Mouse (Mus musculus): ENCODE data around the gene Rad51b. TPM values are rescaled to one million over a fixed set of nuclear protein-coding genes. Genes with fewer than 3 reads are reported as not detected.

Rad51b gene
- polyA plus RNA-seq, 1 experiment from 2014 or later = 7.8 TPM

DNA sequence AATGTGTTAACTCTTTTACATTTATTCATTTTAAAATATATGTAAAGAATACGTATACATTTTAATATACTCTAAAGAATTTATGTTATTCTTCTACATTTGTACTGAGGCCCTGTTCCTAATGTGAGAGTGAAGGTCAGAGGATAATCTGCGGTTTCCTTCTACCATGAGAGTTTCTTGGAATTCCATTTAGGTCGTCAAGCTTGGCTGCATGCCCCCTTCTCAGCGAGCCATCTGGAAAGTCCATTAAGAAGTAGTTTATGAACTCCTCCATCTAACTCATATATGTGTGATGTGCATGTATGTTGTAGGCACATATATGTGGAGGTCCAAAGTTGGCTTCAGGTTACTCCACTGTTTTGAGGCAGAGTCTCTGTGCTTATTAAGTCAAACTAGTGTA is 188.4 kb downstream of the Rad51b start:
- H3K4me3 ChIP-seq (replicated peaks) = no peak overlapping the region
- WGBS = 68% methylated on average over 4 of the region's 4 CpGs

DNA sequence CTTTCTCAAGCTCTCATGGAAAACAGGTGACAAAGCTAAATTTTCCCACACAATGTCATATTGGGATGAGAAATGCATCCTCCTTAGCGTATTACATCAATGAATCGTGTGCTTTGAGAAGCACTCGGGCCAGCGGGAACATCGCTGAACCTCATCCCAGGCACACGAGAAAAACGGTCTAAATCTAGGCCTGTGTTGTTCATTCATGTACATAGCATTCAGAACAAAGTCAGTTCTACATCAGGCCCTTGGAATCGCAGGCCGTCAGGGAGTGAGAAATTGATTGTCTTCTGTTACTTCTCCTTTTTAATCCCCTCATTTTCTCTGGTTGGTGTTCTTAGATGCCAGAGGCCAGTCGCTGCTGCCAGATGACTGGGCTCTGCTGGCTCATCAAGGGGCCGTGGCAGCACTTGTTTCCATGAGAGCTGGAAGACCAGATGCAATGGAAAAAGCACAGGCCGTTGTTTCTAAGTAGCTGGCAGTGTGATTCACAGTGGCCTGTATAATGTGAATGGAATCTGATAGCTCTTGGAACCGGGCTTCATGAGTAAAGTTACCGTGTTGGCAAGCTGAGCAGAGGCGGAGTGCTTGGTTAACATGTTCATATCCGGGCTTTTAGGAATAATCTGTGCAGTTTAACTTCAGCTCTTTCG is 191.6 kb downstream of the Rad51b start:
- Histone ChIP-seq H3K9ac (no peak overlapping the region), H3K36me3 (no peaks in the 10 kb centered on the region), H3K4me2 (replicated peaks) (no peak overlapping the region), H3K9me3 (no peaks in the 10 kb centered on the region), H3K4me1 (replicated peaks) (no peaks in the 10 kb centered on the region), H3K27me3 (replicated peaks) (no peaks in the 10 kb centered on the region), H3K4me3 (replicated peaks) (no peak overlapping the region), H3K27ac (no peak overlapping the region)
- WGBS = 69% methylated on average over 17 of the region's 17 CpGs
- no peak for ATAC-seq

More for the DNA sequence above, 188.4 kb downstream of the Rad51b start:
- Histone ChIP-seq H3K27me3 (replicated peaks) (no peaks in the 10 kb centered on the region), H3K9ac (no peak overlapping the region), H3K4me1 (replicated peaks) (no peaks in the 10 kb centered on the region), H3K9me3 (no peaks in the 10 kb centered on the region), H3K27ac (no peak overlapping the region), H3K4me2 (replicated peaks) (no peak overlapping the region), H3K36me3 (no peaks in the 10 kb centered on the region)
- ATAC-seq = no peak

DNA sequence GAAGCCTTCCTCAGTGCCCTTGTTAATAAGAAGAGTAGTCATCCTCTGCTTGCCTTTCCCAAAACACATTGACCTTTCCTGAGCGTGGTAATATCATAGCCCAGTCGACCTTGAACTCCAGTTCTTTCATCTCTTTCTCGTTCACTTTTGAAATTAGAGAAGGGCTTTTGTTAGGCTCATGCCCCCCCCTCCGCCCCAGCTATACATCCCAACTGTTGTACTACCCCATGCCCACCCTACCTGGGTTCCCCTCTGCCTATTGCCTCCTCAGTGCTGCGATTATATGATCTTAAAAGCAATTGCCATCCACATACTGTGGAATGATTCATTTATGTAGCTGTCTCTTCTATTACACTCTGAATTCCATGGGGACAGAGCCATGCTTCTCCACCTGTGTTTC is 193.5 kb downstream of the Rad51b start:
- H3K27me3 ChIP-seq (replicated peaks) = no peaks in the 10 kb centered on the region
- H3K27ac ChIP-seq = no peak overlapping the region
- 77% methylated on average over 5 of the region's 5 CpGs for WGBS
- no peak overlapping the region for H3K9ac ChIP-seq
- no peaks in the 10 kb centered on the region for H3K9me3 ChIP-seq
- H3K4me1 ChIP-seq (replicated peaks) = no peaks in the 10 kb centered on the region
- H3K36me3 ChIP-seq = no peaks in the 10 kb centered on the region
- no peak for ATAC-seq
- no peak overlapping the region for H3K4me2 ChIP-seq (replicated peaks)
- H3K4me3 ChIP-seq (replicated peaks) = no peak overlapping the region

DNA sequence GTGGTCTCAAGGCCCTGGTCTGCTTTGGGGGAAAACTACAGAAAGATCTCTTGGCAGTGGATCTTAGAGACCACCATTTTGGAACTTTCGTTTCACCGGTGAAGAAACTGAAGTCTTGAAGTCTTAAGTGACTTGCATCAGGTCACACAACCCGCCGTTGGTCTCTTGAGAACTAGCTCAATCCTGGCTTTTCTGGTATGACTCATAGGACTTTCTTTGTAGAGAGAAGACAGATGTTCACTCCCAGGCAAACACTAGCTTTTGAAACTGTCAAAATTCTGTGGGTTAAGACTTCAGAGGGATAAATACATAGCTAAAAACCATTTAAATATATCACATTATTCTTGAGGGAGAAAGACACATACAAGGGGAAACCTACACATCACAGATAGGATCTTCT is 195.1 kb downstream of the Rad51b start:
- 83% methylated on average over 4 of the region's 4 CpGs for WGBS
- H3K9ac ChIP-seq = no peak overlapping the region
- no peaks in the 10 kb centered on the region for H3K9me3 ChIP-seq
- H3K27me3 ChIP-seq (replicated peaks) = no peaks in the 10 kb centered on the region
- no peaks in the 10 kb centered on the region for H3K4me1 ChIP-seq (replicated peaks)
- no peaks in the 10 kb centered on the region for H3K36me3 ChIP-seq
- H3K4me2 ChIP-seq (replicated peaks) = no peak overlapping the region
- no peak overlapping the region for H3K4me3 ChIP-seq (replicated peaks)
- no peak overlapping the region for H3K27ac ChIP-seq
- ATAC-seq = no peak

DNA sequence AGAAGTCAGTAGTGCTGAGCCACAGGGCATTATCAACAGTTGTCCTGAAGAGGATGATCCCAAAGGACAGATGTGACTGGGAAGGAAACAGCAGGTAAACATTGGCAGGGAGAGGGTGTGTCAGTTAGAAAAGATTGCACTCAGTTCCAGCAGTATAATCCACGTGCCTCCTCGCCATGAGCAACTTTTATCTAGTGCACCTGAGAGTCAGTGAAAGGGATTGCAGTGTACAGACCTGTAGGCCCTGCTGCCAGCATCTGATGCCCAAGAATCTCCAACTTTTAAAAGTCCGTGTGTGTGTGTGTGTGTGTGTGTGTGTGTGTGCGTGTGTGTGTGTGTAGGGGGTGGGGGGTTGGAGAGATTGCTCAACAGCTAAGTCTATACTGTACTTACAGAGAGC is 195.5 kb downstream of the Rad51b start:
- Histone ChIP-seq H3K27me3 (replicated peaks) (no peaks in the 10 kb centered on the region), H3K9ac (no peak overlapping the region), H3K36me3 (no peaks in the 10 kb centered on the region), H3K4me2 (replicated peaks) (no peak overlapping the region), H3K4me3 (replicated peaks) (no peak overlapping the region), H3K9me3 (no peaks in the 10 kb centered on the region), H3K4me1 (replicated peaks) (no peaks in the 10 kb centered on the region), H3K27ac (no peak overlapping the region)
- peak; percentile 58; the same call in 1 of the 2 replicates for ATAC-seq
- WGBS = 63% methylated on average over 4 of the region's 4 CpGs

DNA sequence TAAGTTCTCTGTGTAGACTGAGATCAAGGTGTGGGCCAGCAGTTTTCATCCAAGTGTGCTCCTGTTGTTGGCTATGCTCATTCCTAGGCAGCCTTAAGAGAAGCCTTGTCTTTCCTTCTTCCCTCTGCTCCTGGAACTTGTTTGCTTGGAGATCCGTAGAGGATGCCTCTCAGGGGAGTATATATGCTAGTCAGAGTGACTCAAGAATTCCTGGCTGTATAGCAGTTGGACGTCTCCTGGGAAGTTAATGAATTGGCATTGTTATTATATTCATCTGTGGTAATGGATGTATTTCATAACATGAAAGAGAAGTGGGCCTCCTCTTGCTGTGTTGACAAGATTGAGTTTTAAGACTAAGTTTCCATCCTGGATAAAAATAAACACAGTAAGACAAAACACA is 196.4 kb downstream of the Rad51b start:
- 0 out of 2 replicates have a peak, but pooled peaks cover 2% of the 10 kb centered on the region for H3K4me1 ChIP-seq (replicated peaks)
- no peaks in the 10 kb centered on the region for H3K27me3 ChIP-seq (replicated peaks)
- H3K9me3 ChIP-seq = no peaks in the 10 kb centered on the region
- WGBS = 62% methylated on average over 2 of the region's 2 CpGs
- H3K27ac ChIP-seq = no peak overlapping the region
- no peak overlapping the region for H3K4me3 ChIP-seq (replicated peaks)
- no peak for ATAC-seq
- no peaks in the 10 kb centered on the region for H3K36me3 ChIP-seq
- H3K9ac ChIP-seq = no peak overlapping the region
- H3K4me2 ChIP-seq (replicated peaks) = no peak overlapping the region

DNA sequence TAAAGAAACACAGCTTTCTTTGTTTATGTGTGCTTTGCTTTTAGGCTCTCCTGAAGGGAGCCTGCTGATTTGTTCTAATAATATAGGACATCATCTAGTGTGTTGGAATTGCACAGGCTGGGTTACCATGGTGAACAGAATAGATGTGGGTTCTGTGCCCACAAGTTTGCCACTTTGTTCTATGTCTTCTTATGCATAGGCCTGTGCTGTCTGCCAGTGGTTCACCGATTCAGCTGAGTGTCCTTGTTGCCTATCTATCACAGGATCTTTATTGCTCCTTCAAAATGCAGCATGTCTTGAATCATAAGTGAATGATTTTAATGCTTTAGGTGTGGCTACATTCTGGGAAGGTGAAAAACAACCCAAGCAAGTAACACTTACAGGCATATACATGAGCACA is 201.2 kb downstream of the Rad51b start:
- no peak for ATAC-seq
- H3K4me1 ChIP-seq (replicated peaks) = 0 out of 2 replicates have a peak, but pooled peaks cover 9% of the 10 kb centered on the region

DNA sequence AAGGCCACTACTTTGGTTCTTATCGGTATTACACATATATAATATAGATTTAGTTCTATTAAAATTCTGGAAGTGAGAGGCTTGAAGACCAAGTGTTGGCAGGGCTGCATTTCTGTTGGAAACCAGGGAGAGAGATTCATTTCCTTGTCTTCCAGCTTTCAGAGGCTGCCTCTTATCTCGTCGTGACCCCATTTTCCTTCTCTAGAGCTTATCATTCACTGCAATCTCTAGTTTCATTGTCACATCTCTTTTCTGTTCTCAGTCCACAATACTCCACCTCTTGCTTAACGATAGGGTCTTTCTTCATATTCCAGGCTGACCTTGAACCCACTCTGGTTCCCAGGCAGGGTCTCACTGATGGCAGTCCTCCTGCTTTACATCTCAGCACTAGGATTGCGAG is 202.7 kb downstream of the Rad51b start:
- Histone ChIP-seq H3K9me3 (no peaks in the 10 kb centered on the region), H3K27me3 (replicated peaks) (no peaks in the 10 kb centered on the region), H3K4me1 (replicated peaks) (peaks cover 16% of the 10 kb centered on the region; the same call in 1 of the 2 replicates), H3K27ac (no peak overlapping the region), H3K4me3 (replicated peaks) (no peak overlapping the region), H3K36me3 (no peaks in the 10 kb centered on the region), H3K9ac (no peak overlapping the region), H3K4me2 (replicated peaks) (no peak overlapping the region)
- no peak for ATAC-seq
- 79% methylated on average over 5 of the region's 5 CpGs for WGBS

More for the DNA sequence above, 201.2 kb downstream of the Rad51b start:
- Histone ChIP-seq H3K4me3 (replicated peaks) (no peak overlapping the region), H3K36me3 (no peaks in the 10 kb centered on the region), H3K4me2 (replicated peaks) (no peak overlapping the region), H3K27me3 (replicated peaks) (no peaks in the 10 kb centered on the region), H3K27ac (no peak overlapping the region), H3K9ac (no peak overlapping the region), H3K9me3 (no peaks in the 10 kb centered on the region)
- WGBS = 48% methylated on average over 1 of the region's 1 CpGs

DNA sequence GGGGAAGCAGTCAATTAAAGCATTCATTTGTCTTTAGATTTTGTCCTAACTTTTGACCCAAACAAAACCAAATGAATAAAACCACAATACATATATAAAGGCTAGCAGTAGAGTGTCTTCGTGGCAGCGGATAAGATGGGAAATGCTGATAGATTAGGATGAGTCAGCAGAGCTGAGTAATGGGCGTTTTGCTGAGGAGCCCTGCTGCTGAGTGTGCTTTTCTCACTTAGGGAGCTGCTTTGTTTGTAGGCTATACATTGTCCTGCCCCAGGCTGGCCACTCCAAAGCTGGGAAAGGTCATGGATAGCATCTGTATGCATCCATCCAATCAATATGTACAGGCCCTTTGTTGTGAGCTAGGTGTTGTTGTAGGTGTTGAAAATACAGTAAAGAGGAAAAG is 204.8 kb downstream of the Rad51b start:
- no peak for ATAC-seq

DNA sequence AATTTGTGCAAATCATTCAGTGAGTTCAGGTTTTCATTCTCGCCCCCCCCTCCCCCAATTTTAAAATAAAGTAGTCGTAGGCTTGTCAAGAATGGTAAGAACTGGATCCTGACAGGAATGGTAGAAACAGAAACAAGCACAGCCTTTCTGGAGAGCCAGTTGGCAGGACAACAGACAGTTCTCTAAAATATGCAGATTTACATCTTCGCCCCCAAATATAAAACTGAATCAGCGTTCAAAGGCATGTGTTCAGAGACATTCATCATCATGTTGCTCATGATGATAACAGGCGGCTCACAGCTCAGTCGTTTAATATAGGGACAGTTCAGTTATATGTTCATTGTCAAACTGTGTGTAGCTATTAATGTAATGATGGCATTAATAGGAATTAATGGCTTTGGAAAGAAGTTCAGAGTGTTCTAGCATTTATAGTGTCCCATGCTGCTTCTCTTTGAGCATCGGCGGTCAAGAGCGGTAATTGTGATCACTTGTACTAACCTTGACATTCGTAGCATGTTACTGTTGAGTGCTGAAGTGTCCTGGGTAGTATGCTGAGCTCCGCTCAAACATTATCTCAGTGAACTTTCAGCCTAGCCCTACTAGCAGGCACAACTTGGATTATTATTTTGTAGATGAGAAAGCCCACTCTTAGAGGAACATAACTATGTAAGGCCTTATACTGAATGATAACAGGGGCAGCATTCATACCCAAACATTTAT is 205.9 kb downstream of the Rad51b start:
- 42% methylated on average over 11 of the region's 11 CpGs for WGBS
- H3K9ac ChIP-seq = no peak overlapping the region
- H3K27ac ChIP-seq = peak overlapping the region; percentile 73
- no peaks in the 10 kb centered on the region for H3K27me3 ChIP-seq (replicated peaks)
- H3K4me3 ChIP-seq (replicated peaks) = no peak overlapping the region
- no peaks in the 10 kb centered on the region for H3K9me3 ChIP-seq
- ATAC-seq = peak; percentile 72
- peak overlapping the region; percentile 11; the same call in 1 of the 2 replicates for H3K4me2 ChIP-seq (replicated peaks)
- H3K4me1 ChIP-seq (replicated peaks) = peaks cover 22% of the 10 kb centered on the region
- H3K36me3 ChIP-seq = no peaks in the 10 kb centered on the region

More for the DNA sequence above, 204.8 kb downstream of the Rad51b start:
- WGBS = 52% methylated on average over 3 of the region's 3 CpGs
- Histone ChIP-seq H3K27ac (peak overlapping the region; percentile 65), H3K4me1 (replicated peaks) (peaks cover 20% of the 10 kb centered on the region), H3K4me2 (replicated peaks) (no peak overlapping the region), H3K27me3 (replicated peaks) (no peaks in the 10 kb centered on the region), H3K36me3 (no peaks in the 10 kb centered on the region), H3K9ac (no peak overlapping the region), H3K9me3 (no peaks in the 10 kb centered on the region), H3K4me3 (replicated peaks) (no peak overlapping the region)

DNA sequence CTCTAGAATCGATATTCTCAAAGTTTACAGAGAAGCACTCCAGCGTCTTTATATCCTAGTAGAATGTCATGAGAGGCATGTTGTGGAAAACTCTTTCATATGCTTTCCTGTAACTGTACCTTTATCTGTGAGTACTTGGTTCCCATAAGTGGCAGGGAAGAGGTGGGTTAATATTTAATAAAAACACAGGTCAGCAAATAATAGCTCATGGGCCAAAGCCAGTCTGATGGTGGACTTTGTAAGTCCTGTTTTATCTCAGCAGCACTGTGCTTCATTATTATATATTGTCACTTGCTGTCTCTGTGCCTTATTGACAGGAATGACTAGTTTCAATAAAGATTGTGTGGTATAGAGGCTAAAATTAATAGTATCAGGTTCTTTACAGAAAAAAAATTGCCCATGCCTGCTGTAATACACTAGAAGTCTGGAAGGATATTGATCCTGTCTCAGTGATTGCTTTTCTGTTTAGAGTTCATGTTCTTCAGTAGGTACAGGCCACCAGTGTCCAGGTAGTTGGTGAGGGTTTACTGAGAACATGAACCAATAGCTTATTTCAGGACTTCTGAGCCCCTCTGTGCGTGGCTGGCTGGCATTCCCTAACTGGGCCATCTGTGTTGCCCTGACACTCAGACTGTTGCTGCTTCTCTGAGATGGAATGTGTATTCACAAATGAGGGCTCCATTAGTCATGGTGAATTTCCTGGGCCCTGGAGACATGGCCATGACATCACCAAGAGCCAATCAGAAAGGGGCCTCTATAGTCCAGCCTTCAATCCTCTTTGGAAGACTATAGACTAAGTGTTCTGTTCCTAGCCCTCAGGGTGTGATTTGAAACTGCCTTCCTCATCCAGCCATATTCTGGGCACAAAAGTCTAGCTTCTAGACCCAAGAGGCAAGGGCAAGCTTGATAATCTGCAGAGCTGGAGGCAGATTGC is 206.8 kb downstream of the Rad51b start:
- H3K27ac ChIP-seq = peak overlapping the region; percentile 86
- WGBS = 54% methylated on average over 3 of the region's 3 CpGs
- no peaks in the 10 kb centered on the region for H3K9me3 ChIP-seq
- H3K4me2 ChIP-seq (replicated peaks) = 0 out of 2 replicates have a peak overlapping the region, but pooled peaks have one; percentile 5
- H3K9ac ChIP-seq = no peak overlapping the region
- peaks cover 20% of the 10 kb centered on the region for H3K4me1 ChIP-seq (replicated peaks)
- peak; percentile 88 for ATAC-seq
- no peak overlapping the region for H3K4me3 ChIP-seq (replicated peaks)
- H3K36me3 ChIP-seq = no peaks in the 10 kb centered on the region
- H3K27me3 ChIP-seq (replicated peaks) = no peaks in the 10 kb centered on the region

DNA sequence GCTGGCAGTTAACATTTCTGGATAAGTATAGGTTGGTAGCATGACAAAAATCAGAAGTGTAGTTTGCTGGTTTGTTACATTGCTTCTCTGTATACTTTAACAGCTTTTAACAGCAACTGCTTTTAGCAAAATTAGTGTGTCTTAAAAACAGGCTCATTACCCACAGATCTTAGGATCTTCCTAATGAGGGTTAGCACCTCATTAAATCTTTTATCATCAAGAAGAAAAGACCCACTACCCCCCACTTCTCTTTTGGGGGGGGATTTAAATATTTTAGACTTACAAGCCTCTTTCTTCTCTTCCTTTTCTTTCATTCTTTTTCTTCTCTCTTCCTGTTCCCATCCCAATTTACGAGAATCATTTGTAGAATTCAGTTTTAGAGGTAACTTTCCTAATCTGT is 207.6 kb downstream of the Rad51b start:
- no peaks in the 10 kb centered on the region for H3K27me3 ChIP-seq (replicated peaks)
- H3K4me2 ChIP-seq (replicated peaks) = no peak overlapping the region
- no peak for ATAC-seq
- peak overlapping the region; percentile 86 for H3K27ac ChIP-seq
- peaks cover 20% of the 10 kb centered on the region for H3K4me1 ChIP-seq (replicated peaks)
- H3K9ac ChIP-seq = no peak overlapping the region
- H3K4me3 ChIP-seq (replicated peaks) = no peak overlapping the region
- no peaks in the 10 kb centered on the region for H3K9me3 ChIP-seq
- 94% methylated on average over 1 of the region's 1 CpGs for WGBS
- H3K36me3 ChIP-seq = no peaks in the 10 kb centered on the region

All from intestine, embryonic 15.5 days (tissue).